Mouse (Mus musculus) spleen, postnatal 36 days (tissue): ENCODE results near the gene Mef2a.

Experiments
- DNase-seq, 2 experiments: peaks; one replicate each; pipeline ENCODE4 v3.0.0; 2022; ENCODE audit warnings: low spot score in 2 of 2, mixed read lengths in 1 of 2

Gene Mef2a

DNA sequence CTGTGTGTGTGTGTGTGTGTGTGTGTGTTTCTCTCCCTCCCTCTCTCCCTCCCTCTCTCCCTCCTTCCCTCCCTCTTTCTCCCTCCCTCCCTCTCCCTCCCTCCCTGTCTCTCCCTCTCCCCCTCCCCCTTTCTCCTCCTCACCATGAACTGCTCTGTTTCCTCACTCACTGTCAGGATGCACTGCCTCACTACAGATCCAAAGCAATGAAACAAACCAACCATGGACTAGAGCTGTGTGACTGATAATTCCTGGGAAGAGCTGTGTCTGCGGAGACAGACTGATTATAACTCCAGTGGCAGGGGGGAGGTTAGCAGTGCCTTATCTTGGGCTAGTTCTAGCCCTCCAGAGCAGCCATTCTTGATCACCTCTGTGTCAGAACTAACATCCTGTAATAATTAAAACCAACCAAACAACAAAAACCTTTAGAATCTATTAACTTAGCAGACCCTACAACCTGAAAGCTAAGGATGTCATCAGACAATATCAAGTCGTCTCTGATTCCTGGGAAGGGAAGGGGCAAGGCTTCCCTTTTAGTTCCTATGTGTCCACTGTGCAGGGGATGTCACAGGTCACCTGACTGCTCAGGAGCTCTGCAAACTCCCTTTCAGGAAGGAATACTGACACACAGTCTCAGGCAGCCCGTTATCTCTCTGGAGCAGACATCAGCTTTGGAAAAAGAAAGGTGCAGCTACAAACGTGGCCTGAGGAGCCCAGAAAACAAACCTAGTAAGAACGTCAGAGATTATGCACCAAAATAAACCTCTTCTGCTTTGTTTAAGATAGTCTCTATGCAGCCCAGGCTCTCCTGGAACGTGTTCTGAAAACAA lies 162.4 kb downstream of the Mef2a start:
- no peak for DNase-seq

- DNase-seq, result no peak
Measured at GRCm38 (mm10) chr7:67208317-67208716, 164.3 kb downstream of the Mef2a start.

GRCm38 (mm10) chr7:67207701-67208100 lies 165.0 kb downstream of the Mef2a start:
- DNase-seq, result no peak

DNA sequence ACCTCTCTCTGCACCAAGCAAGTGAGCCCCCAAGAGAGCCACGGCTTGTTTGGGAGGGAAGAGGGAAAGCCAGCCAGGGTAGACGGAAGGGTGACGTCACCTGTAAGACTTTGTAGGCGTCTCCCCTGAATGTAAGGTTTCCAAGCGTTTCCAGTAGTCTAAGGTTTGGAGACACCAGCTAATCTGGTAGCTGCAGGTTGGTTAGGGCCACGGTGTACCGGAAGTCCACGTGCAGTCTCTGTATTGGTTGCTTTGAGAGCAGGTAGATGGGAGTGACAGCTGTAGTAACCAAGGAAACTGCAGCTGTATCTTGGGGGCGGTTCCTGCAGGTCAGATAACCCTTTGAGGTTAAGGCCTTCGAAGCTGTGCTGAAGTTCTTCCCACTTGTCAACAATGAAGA lies 166.2 kb downstream of the Mef2a start:
- DNase-seq, result no peak

DNA sequence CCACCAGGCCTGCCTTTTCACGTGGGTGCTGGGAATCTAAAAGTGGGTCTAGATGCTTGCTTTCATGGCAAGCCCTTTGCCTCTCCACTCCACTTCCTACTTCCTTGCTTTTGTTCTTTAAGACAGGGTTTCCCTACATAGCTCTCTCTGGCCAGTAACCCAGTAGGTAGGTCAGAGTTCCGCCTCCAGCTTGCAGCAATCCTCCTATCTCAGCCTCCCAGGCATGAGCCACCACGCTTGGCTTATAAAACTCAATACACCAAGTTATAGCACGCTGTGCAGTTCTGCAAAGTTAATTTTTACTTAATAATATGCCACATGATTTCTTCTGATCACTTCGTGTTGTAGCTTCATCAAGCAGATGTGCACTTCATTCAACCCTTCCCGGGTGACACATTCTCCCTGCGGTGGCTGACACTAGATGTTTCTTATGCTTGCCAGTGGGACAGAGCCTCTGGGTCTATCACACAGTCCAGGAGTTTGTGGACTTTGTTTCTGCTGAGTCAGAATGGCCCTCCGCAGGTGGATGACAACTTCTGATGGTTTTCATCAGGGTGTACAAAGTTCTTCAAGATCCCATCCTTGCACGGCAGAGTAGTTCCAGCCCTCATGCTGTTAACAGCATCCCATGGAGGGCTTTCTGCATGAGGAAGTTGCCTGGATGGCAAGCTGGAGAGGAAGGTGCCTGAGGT lies 166.8 kb downstream of the Mef2a start:
- DNase-seq, result no peak

DNA sequence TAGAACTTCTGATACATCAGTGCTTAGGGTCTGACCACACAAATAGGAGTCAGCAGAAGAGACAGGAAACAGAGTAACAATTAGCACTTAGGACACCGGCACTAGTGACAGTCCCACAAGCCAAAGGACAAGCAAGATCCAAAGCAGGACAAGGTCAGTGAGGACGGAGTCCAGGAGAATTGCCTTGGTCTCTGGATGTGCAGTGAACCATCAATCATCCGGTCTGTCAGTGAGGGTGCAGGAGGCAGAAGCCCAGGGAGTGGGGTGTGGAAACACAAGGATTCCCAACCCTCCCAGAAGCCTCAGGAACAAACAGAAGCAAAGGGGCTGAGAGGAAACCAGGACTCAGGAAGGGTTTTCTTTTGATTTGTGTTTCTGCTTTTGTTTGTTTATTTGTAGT lies 169.0 kb downstream of the Mef2a start:
- no peak for DNase-seq

- DNase-seq, result peak; percentile 6 to 7
Measured at GRCm38 (mm10) chr7:67199412-67199811, 173.2 kb downstream of the Mef2a start.

GRCm38 (mm10) chr7:67183786-67184185 lies 188.9 kb downstream of the Mef2a start:
- DNase-seq, result no peak
